Mouse (Mus musculus): ENCODE data around the gene Rabac1.

GRCm38 (mm10) chr7:25000211-25000610, 27.7 kb upstream of the Rabac1 start:
- TF ChIP-seq CTCF (IDR thresholded peaks at IDR 0.05; ENCODE audit: borderline replicate concordance, extremely low read depth, insufficient read depth, insufficient read length) (no peak), POLR2A (IDR thresholded peaks at IDR 0.05; ENCODE audit: borderline replicate concordance, extremely low read depth, insufficient read depth, insufficient read length, poor library complexity, severe bottlenecking) (no peak)
